In the genomic region with DNA sequence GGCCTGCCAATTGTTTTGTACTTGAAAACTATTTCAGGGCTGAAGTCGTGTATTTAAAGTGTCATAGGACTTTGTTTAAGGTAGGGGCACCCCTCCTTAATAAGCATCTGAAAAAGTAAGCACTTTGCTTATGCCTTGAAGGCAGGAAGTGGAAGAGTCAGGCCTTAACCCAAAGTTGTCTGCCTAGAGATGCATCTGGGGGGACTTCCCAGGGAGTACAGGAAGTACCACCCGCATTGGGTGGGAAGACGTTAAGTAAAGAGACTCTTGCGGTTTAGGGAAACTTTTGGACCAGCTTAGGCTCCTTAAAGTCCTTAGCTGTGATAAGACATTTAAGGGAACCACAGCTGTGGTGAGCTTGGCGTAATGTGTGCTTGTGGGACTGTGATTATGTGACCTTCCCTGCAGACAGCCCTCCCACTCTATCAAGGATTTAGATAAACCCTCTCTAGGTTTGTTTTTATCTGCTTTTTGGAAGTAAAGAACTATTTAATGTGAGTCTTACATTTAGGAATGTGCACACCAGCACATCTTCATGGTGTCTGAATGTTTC, we compare ENCODE assay signal across 21 mouse cellular contexts.
DNase-seq lines count a peak whose midpoint lies in the region; ATAC-seq lines count a peak whose summit lies in the region.
"Had no signal": no experiment of that assay in that cellular context is flagged by ENCODE, and none has a peak within 500 bp of the region (broad histone marks: within the 10 kb centered on the region; RNA-seq: fewer than 3 reads in every experiment).

No protein-coding gene starts in this region.

- WGBS in hindbrain, embryonic 14.5 days, result 80% methylated on average over 5 of the region's 5 CpGs
- WGBS in forebrain, embryonic 11.5 days, result 74% methylated on average over 5 of the region's 5 CpGs

- ATAC-seq in CD4-positive, CD25-positive, alpha-beta regulatory T cell, adult 4 months, result peak; percentile 76
- ATAC-seq in megakaryocyte progenitor cell, adult 5-6 weeks (replicated peaks; ENCODE audit: poor library complexity), result 0 out of 2 replicates have a peak, but pooled peaks have one; percentile 23
- no peak for ATAC-seq in hindbrain, embryonic 14.5 days (ENCODE audit: low FRiP score)
- ATAC-seq in forebrain, embryonic 11.5 days (replicated peaks; ENCODE audit: low FRiP score), result no peak
- ATAC-seq: forebrain, embryonic 13.5 days; midbrain, embryonic 15.5 days had no signal

- peak; percentile 67 for DNase-seq in CD4-positive helper T cell, adult 2 months (ENCODE audit: low read depth, low spot score)
- peak; percentile 53 for DNase-seq in thymus, postnatal 14 days
- DNase-seq in hindbrain, embryonic 14.5 days (ENCODE audit: low spot score), result no peak
- no peak for DNase-seq in forebrain, embryonic 11.5 days (ENCODE audit: low spot score)
- no peak for DNase-seq in adrenal gland, postnatal 14 days
- DNase-seq: adrenal gland, postnatal 10 days; cerebellum, adult 11-12 months; cerebellum, postnatal 25 days; gastrocnemius, postnatal 25 days; kidney, adult 2 months; kidney, postnatal 25 days; left cerebral cortex, postnatal 4 days; liver; lung, postnatal 10 days; retina, postnatal 1 day had no signal

- H3K4me3 ChIP-seq in hindbrain, embryonic 14.5 days (replicated peaks; ENCODE audit: low read length), result no peak overlapping the region
- H3K4me3 ChIP-seq in forebrain, embryonic 11.5 days (ENCODE audit: low read depth, low read length), result no peak overlapping the region
- H3K4me3 ChIP-seq: forebrain, embryonic 13.5 days; megakaryocyte, embryonic 14.5 days; midbrain, embryonic 15.5 days; myocyte had no signal

- H3K4me2 ChIP-seq in hindbrain, embryonic 14.5 days (replicated peaks), result no peak overlapping the region
- no peak overlapping the region for H3K4me2 ChIP-seq in forebrain, embryonic 11.5 days (ENCODE audit: low read depth, low read length, severe bottlenecking)
- H3K4me2 ChIP-seq: forebrain, embryonic 13.5 days; midbrain, embryonic 15.5 days had no signal

- H3K27me3 ChIP-seq in hindbrain, embryonic 14.5 days (ENCODE audit: control insufficient read depth, insufficient read depth, low read length), result no peaks in the 10 kb centered on the region
- no peaks in the 10 kb centered on the region for H3K27me3 ChIP-seq in forebrain, embryonic 11.5 days (ENCODE audit: control insufficient read depth, insufficient read depth, low read length)
- H3K27me3 ChIP-seq: forebrain, embryonic 13.5 days; midbrain, embryonic 15.5 days had no signal

- H3K27ac ChIP-seq in hindbrain, embryonic 14.5 days, result no peak overlapping the region
- no peak overlapping the region for H3K27ac ChIP-seq in forebrain, embryonic 11.5 days (ENCODE audit: low read depth, low read length)
- H3K27ac ChIP-seq: forebrain, embryonic 13.5 days; midbrain, embryonic 15.5 days had no signal

- no peaks in the 10 kb centered on the region for H3K4me1 ChIP-seq in hindbrain, embryonic 14.5 days (replicated peaks; ENCODE audit: control insufficient read depth, insufficient read depth, low read length)
- no peaks in the 10 kb centered on the region for H3K4me1 ChIP-seq in forebrain, embryonic 11.5 days (replicated peaks; ENCODE audit: control insufficient read depth, insufficient read depth, low read length)
- H3K4me1 ChIP-seq: forebrain, embryonic 13.5 days; midbrain, embryonic 15.5 days had no signal

- no peaks in the 10 kb centered on the region for H3K9me3 ChIP-seq in hindbrain, embryonic 14.5 days (ENCODE audit: control insufficient read depth, low read length)
- no peaks in the 10 kb centered on the region for H3K9me3 ChIP-seq in forebrain, embryonic 11.5 days (ENCODE audit: control insufficient read depth, low read length)
- H3K9me3 ChIP-seq: forebrain, embryonic 13.5 days; megakaryocyte, embryonic 14.5 days; midbrain, embryonic 15.5 days had no signal

- no peaks in the 10 kb centered on the region for H3K36me3 ChIP-seq in hindbrain, embryonic 14.5 days (replicated peaks; ENCODE audit: control insufficient read depth, insufficient read depth)
- no peaks in the 10 kb centered on the region for H3K36me3 ChIP-seq in forebrain, embryonic 11.5 days (ENCODE audit: control insufficient read depth, insufficient read depth, low read length)
- H3K36me3 ChIP-seq: midbrain, embryonic 15.5 days had no signal

- no peak overlapping the region for H3K9ac ChIP-seq in hindbrain, embryonic 14.5 days
- no peak overlapping the region for H3K9ac ChIP-seq in forebrain, embryonic 11.5 days (ENCODE audit: low read length)
- H3K9ac ChIP-seq: forebrain, embryonic 13.5 days; midbrain, embryonic 15.5 days had no signal

Comparison
In these comparisons a context has a peak if more than half of its experiments do, and no peak if none do; other contexts are left out.
1. DNase-seq: peak in CD4-positive helper T cell, adult 2 months (single experiment) and thymus, postnatal 14 days (single experiment); none in hindbrain, embryonic 14.5 days (single experiment), forebrain, embryonic 11.5 days (single experiment) and adrenal gland, postnatal 14 days (single experiment).
2. ATAC-seq: peak in CD4-positive, CD25-positive, alpha-beta regulatory T cell, adult 4 months (single experiment) and megakaryocyte progenitor cell, adult 5-6 weeks (single experiment); none in hindbrain, embryonic 14.5 days (single experiment) and forebrain, embryonic 11.5 days (single experiment).